Mouse (Mus musculus) lung, postnatal 0 days (tissue): ENCODE measurements at regions not wholly inside any gene's neighbourhood (a gene's known extent, or its start where the extent isn't known, plus 50 kb on each side); places are given as distances from the start of the nearest gene placed in this dataset.
"Not testable (repeated sequence)": the region's sequence is repeated elsewhere in the genome, so short reads cannot be mapped to it uniquely, and the experiment has no call there.

Source experiments
- ATAC-seq: fragments of 200-750 bp; cut with Nextera tagmentation; 2 replicates; pipeline ENCODE4 v1.8.0; 2017; ENCODE audit warnings: moderate library complexity
- DNase-seq: peaks from one replicate; pipeline ENCODE4 v3.0.0-alpha.2; 2016; ENCODE audit warnings: low spot score
- H3K27ac ChIP-seq: fragments of 300-500 bp; sonication (generic); 2 replicates; pipeline ENCODE4 v1.5.1; 2014; ENCODE audit warnings: antibody characterized with exemption, mild to moderate bottlenecking, low read length, mixed read lengths
- H3K27me3 ChIP-seq: fragments of 300-500 bp; sonication (generic); replicated peaks from 2 replicates; pipeline ENCODE4 v1.6.1; 2014; ENCODE audit warnings: low read length, mixed read lengths; ENCODE audit not compliant: insufficient read depth
- H3K36me3 ChIP-seq: fragments of 300-500 bp; sonication (generic); 2 replicates; pipeline ENCODE4 v1.6.1; 2014; ENCODE audit warnings: low read length, mixed read lengths; ENCODE audit not compliant: insufficient read depth
- H3K4me1 ChIP-seq: fragments of 300-500 bp; sonication (generic); 2 replicates; pipeline ENCODE4 v1.6.1; 2014; ENCODE audit warnings: antibody characterized with exemption, low read depth, low read length, mixed read lengths; ENCODE audit not compliant: insufficient read depth
- H3K4me2 ChIP-seq: fragments of 300-500 bp; sonication (generic); replicated peaks from 2 replicates; pipeline ENCODE4 v1.6.1; 2014; ENCODE audit warnings: low read depth, mild to moderate bottlenecking, low read length, moderate library complexity, mixed read lengths
- H3K4me3 ChIP-seq: fragments of 300-500 bp; sonication (generic); 2 replicates; pipeline ENCODE4 v1.5.1; 2014; ENCODE audit warnings: low read depth, low read length
- H3K9ac ChIP-seq: fragments of 300-500 bp; sonication (generic); replicated peaks from 2 replicates; pipeline ENCODE4 v1.6.1; 2014; ENCODE audit warnings: low read depth, mild to moderate bottlenecking
- H3K9me3 ChIP-seq: fragments of 300-500 bp; sonication (generic); 2 replicates; pipeline ENCODE4 v1.6.1; 2016; ENCODE audit warnings: low read length, mixed read lengths
- CTCF ChIP-seq: IDR thresholded peaks from 2 replicates; pipeline ENCODE4 v1.5.1; 2016; ENCODE audit warnings: antibody characterized with exemption, mild to moderate bottlenecking
- EP300 ChIP-seq: IDR thresholded peaks from 2 replicates; pipeline ENCODE4 v1.6.1; 2016; ENCODE audit warnings: antibody characterized with exemption, mild to moderate bottlenecking, control low read depth
- whole genome bisulfite sequencing: fragments of 180-500 bp; shearing (Covaris S2); extraction: QIAGEN DNeasy Blood & Tissue Kit; methylation state at CpG from one replicate; pipeline ENCODE4 v1.1.7; 2014; 5-methylcytosine and 5-hydroxymethylcytosine counted together

DNA sequence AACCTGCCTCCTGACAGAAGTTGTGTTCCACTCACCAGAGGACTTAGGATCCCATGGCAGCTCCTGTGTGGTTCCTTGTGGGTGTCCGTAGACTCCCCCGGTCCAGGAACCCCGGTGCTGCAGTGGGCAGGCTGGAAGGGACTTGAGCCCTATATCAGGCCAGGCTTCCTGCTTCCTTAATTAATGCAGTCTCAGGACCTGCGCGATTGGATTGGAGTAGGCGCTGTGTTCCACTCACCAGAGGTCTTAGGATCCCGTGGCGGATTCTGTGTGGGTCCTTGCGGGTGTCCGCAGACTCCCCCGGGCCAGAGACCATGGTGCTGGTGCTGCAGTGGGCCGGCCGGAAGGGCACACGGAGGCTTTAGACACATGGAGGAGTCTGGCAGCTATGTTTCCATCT, 288.7 kb downstream of the Fut8 start:
- not testable (repeated sequence) for ATAC-seq, H3K4me2 ChIP-seq, DNase-seq, H3K4me3 ChIP-seq, H3K27me3 ChIP-seq, H3K27ac ChIP-seq, H3K9me3 ChIP-seq, H3K36me3 ChIP-seq, H3K9ac ChIP-seq, H3K4me1 ChIP-seq
- WGBS: 91% methylated on average over 14 of the region's 14 CpGs

DNA sequence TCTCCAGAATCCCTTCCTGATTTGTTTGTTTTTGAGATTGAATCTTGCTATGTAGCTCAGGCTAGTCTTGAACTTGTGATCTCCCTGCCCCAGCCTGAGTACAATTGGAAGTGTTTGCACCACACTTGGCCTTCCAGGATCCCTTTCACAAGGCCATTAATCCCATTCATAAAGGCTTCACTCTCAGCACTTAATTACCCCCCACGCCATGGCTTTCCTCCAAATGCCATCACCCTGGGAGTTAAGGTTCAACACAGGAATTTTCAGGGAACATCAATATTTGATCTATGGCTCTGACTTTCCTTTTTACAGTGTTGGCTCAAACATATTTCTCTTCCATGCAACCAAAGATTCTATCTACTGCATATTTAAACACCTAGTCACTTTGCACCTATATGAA, 289.6 kb downstream of the Fut8 start:
- no peaks in the 10 kb centered on the region for H3K27me3 ChIP-seq
- no peak overlapping the region for H3K4me2 ChIP-seq
- H3K27ac ChIP-seq: no peak overlapping the region
- H3K36me3 ChIP-seq: no peaks in the 10 kb centered on the region
- TF ChIP-seq CTCF (no peak), EP300 (no peak)
- WGBS: 61% methylated on average over 1 of the region's 1 CpGs
- H3K9ac ChIP-seq: no peak overlapping the region
- H3K9me3 ChIP-seq: no peaks in the 10 kb centered on the region
- ATAC-seq: no peak
- no peaks in the 10 kb centered on the region for H3K4me1 ChIP-seq
- DNase-seq: no peak
- H3K4me3 ChIP-seq: no peak overlapping the region

DNA sequence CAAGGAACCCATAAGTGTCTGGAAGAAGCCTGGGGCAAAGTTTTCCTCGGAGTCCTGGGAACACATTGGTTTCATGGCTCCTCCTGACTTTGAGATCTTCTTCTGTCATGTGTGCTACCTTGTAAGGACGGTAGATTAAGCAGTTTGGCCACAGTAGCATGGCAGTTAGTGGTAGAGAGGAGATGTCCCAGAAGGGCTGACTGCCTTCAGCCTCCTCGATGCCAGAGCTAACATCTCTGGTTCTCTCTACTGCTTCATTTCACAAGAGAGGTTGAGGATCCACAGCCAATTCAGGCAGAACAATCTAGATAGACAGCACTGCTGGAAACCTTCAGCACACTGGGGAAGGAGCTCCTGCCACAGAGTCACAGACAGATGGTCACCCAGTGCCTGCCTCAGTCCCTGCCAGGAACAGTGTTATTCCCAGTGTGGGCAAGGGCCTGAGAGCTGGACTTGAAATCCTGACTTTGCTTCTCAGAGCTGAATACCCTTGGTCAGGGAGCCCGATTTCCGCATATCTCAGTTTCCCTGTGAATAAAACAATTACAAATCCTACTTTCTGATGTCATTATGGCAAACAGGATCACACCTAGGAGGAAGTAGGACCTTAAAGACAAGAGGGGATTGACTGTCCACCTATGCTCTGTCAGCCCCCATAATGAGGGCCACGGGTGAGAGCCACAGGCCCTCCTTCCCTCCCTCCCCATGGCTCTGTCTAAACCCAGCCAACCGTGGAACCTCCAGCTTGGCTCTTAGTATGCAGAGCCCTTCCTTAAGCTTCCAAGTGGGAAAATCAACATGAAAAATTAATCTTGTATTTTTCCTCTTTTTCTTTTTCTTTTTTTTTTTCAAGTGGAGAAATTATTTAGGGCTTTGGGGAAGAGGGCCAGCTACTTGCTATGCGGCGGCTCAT, 290.3 kb downstream of the Fut8 start:
- DNase-seq: no peak
- WGBS: 80% methylated on average over 9 of the region's 9 CpGs

GRCm38 (mm10) chr12:77528868-77529271, 290.9 kb downstream of the Fut8 start:
- Histone ChIP-seq H3K27ac (no peak overlapping the region), H3K4me2 (no peak overlapping the region), H3K9ac (no peak overlapping the region), H3K9me3 (no peaks in the 10 kb centered on the region), H3K4me1 (no peaks in the 10 kb centered on the region), H3K4me3 (no peak overlapping the region), H3K27me3 (no peaks in the 10 kb centered on the region), H3K36me3 (no peaks in the 10 kb centered on the region)
- ATAC-seq: no peak
- DNase-seq: no peak
- TF ChIP-seq EP300 (no peak), CTCF (no peak)
- WGBS: 83% methylated on average over 8 of the region's 8 CpGs

More for the DNA sequence above, 290.3 kb downstream of the Fut8 start:
- H3K9me3 ChIP-seq: no peaks in the 10 kb centered on the region
- no peak overlapping the region for H3K27ac ChIP-seq
- no peak overlapping the region for H3K4me2 ChIP-seq
- H3K9ac ChIP-seq: no peak overlapping the region
- TF ChIP-seq CTCF (no peak), EP300 (no peak)
- no peaks in the 10 kb centered on the region for H3K27me3 ChIP-seq
- H3K4me1 ChIP-seq: no peaks in the 10 kb centered on the region
- ATAC-seq: no peak
- no peak overlapping the region for H3K4me3 ChIP-seq
- H3K36me3 ChIP-seq: no peaks in the 10 kb centered on the region

GRCm38 (mm10) chr12:77529414-77529813, 291.5 kb downstream of the Fut8 start:
- no peak overlapping the region for H3K9ac ChIP-seq
- no peaks in the 10 kb centered on the region for H3K27me3 ChIP-seq
- no peaks in the 10 kb centered on the region for H3K4me1 ChIP-seq
- DNase-seq: no peak
- WGBS: 90% methylated on average over 4 of the region's 4 CpGs
- no peak for ATAC-seq
- TF ChIP-seq CTCF (no peak), EP300 (no peak)
- no peaks in the 10 kb centered on the region for H3K9me3 ChIP-seq
- no peak overlapping the region for H3K27ac ChIP-seq
- H3K36me3 ChIP-seq: no peaks in the 10 kb centered on the region
- H3K4me2 ChIP-seq: no peak overlapping the region
- H3K4me3 ChIP-seq: no peak overlapping the region

DNA sequence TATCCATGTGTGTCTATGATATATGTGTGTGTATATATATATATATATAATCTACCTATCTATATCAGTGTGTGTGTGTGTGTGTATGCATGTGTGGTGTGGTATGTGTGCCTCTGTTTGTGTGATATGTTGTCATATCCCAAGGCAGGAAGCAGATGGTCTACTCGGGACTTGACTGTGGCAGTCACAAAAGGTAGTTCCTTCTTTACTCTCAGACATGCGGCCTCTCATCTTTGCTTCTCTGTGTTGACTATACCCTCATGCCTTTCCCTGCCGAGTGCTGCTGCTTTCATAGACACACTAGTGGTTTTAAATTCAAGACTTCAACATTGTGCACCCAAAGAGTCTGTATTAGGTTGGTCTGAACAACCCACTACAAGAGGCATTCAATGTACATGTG, 292.0 kb downstream of the Fut8 start:
- ATAC-seq: no peak
- TF ChIP-seq EP300 (no peak), CTCF (no peak)
- Histone ChIP-seq H3K4me1 (no peaks in the 10 kb centered on the region), H3K9me3 (no peaks in the 10 kb centered on the region), H3K4me3 (no peak overlapping the region), H3K27ac (no peak overlapping the region), H3K9ac (no peak overlapping the region), H3K27me3 (no peaks in the 10 kb centered on the region), H3K4me2 (no peak overlapping the region), H3K36me3 (no peaks in the 10 kb centered on the region)
- WGBS: 75% methylated on average over 3 of the region's 3 CpGs
- no peak for DNase-seq
